In the genomic region with DNA sequence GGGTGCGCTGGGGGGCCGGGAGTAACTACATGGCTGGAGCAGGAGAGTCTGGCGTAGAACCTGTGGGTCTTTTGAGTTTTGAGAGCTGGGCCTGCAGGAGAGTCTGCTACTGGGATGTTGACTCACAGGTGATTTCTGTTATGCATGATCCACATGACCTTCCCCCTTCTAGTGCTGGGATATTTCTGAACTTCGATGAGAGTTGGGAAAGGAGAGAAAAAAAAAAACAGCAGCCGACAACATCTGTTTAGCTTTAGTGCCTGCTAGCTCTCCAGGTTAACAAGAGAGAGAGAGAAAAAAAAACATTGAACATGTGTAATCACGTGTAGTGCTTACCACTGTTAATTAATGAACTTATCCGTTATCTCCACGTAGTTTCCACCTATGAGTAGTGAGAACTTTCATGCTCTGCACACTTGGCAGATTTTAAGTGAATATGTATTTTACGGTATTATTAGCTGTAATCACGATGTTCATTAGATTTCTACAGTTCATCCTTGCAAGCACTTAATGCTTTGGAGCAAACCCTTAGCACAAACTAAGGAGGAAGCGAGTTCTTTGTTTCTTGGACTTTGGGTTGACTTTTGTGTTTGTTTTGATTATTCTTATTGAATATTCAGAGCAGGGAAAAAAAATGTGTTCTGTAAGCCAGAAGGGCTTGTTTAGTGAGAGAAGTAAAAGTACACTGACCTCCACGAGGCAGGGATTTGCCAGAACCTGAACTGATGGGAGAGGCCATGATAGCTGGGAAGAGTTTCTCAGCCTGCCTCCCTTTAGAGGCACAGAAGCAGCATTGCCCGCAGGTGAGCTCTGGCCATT, we compare ENCODE assay signal across 8 mouse cellular contexts. TPM values are rescaled to one million over a fixed set of nuclear protein-coding genes. Genes with fewer than 3 reads are reported as not detected.
DNase-seq lines count a peak whose midpoint lies in the region; ATAC-seq lines count a peak whose summit lies in the region.

No protein-coding gene starts in this region.

- H3K27me3 ChIP-seq in heart, embryonic 10.5 days (ENCODE audit: insufficient read depth, poor library complexity, severe bottlenecking), result no peaks in the 10 kb centered on the region
- H3K27me3 ChIP-seq in forebrain, embryonic 13.5 days, result no peaks in the 10 kb centered on the region
- no peaks in the 10 kb centered on the region for H3K27me3 ChIP-seq in liver, embryonic 15.5 days

- H3K4me1 ChIP-seq in heart, embryonic 10.5 days, result peaks cover 4% of the 10 kb centered on the region; the same call in 1 of the 2 replicates
- H3K4me1 ChIP-seq in forebrain, embryonic 13.5 days, result peaks cover 7% of the 10 kb centered on the region; the same call in 1 of the 2 replicates
- H3K4me1 ChIP-seq in liver, embryonic 15.5 days (replicated peaks), result peaks cover 44% of the 10 kb centered on the region

- peak overlapping the region; percentile 78 for H3K9ac ChIP-seq in forebrain, embryonic 13.5 days
- peak overlapping the region; percentile 78 for H3K9ac ChIP-seq in liver, embryonic 15.5 days

- 29% methylated on average over 13 of the region's 13 CpGs for WGBS in heart, embryonic 10.5 days
- WGBS in forebrain, embryonic 13.5 days, result 32% methylated on average over 13 of the region's 13 CpGs
- WGBS in liver, embryonic 15.5 days (ENCODE audit: insufficient replicate concordance), result 20% methylated on average over 13 of the region's 13 CpGs

- H3K9me3 ChIP-seq in heart, embryonic 10.5 days, result no peaks in the 10 kb centered on the region
- H3K9me3 ChIP-seq in forebrain, embryonic 13.5 days (replicated peaks), result no peaks in the 10 kb centered on the region
- H3K9me3 ChIP-seq in liver, embryonic 15.5 days (replicated peaks), result no peaks in the 10 kb centered on the region

- H3K36me3 ChIP-seq in heart, embryonic 10.5 days, result peaks cover 20% of the 10 kb centered on the region
- H3K36me3 ChIP-seq in forebrain, embryonic 13.5 days (ENCODE audit: poor library complexity, severe bottlenecking), result peaks cover 15% of the 10 kb centered on the region
- H3K36me3 ChIP-seq in liver, embryonic 15.5 days (replicated peaks), result peaks cover 37% of the 10 kb centered on the region

- H3K27ac ChIP-seq in heart, embryonic 10.5 days, result peak overlapping the region; percentile 90
- 0 out of 2 replicates have a peak overlapping the region, but pooled peaks have one; percentile 51 for H3K27ac ChIP-seq in forebrain, embryonic 13.5 days
- peak overlapping the region; percentile 96 for H3K27ac ChIP-seq in liver, embryonic 15.5 days (replicated peaks)

- no peak for DNase-seq in heart, embryonic 10.5 days (ENCODE audit: low spot score)
- DNase-seq in heart, adult 8-10 months (ENCODE audit: low spot score), result no peak
- DNase-seq in cerebellum, adult 11 months, result no peak
- DNase-seq in left cerebral cortex, adult 11 months (ENCODE audit: low spot score), result no peak
- DNase-seq in layer of hippocampus, postnatal 14 days (ENCODE audit: low spot score in 2 of 2), result no peak

- peak overlapping the region; percentile 84 for H3K4me2 ChIP-seq in forebrain, embryonic 13.5 days
- peak overlapping the region; percentile 97 for H3K4me2 ChIP-seq in liver, embryonic 15.5 days

- H3K4me3 ChIP-seq in heart, embryonic 10.5 days, result peak overlapping the region; percentile 76
- H3K4me3 ChIP-seq in forebrain, embryonic 13.5 days, result peak overlapping the region; percentile 62
- peak overlapping the region; percentile 87 for H3K4me3 ChIP-seq in liver, embryonic 15.5 days (replicated peaks)

- ATAC-seq in CD4-positive, CD25-positive, alpha-beta regulatory T cell, adult 4 months, result peak; percentile 5
- ATAC-seq in forebrain, embryonic 13.5 days, result no peak
- no peak; the same call in 1 of the 2 replicates for ATAC-seq in liver, embryonic 15.5 days (ENCODE audit: insufficient read depth)

RNA-seq across cellular contexts. Expression of gene Aldh9a1, which starts 1.0 kb away (rescaled TPM):
- 44.4 and 59.4 TPM in 2 replicates for polyA plus RNA-seq in heart, embryonic 10.5 days (2016; fragmentation: Nextera tagmentation; extraction: Ambion mirVana)
- 10 to 100 TPM; 15.1 to 27.6 (median 20.4) TPM for total RNA-seq in heart, adult 8-10 months (2022)
- 10 to 100 TPM; 70.3 to 93.0 TPM for polyA plus RNA-seq in CD4-positive, CD25-positive, alpha-beta regulatory T cell, adult 4 months (2017; shearing (Covaris generic))
- 23.2 and 24.8 TPM in 2 replicates for polyA plus RNA-seq in forebrain, embryonic 13.5 days (2015; fragmentation: Nextera tagmentation; extraction: Ambion mirVana)
- 72.7 and 75.1 TPM in 2 replicates for polyA plus RNA-seq in liver, embryonic 15.5 days (2015; fragmentation: Nextera tagmentation; extraction: Ambion mirVana)
- total RNA-seq in layer of hippocampus, postnatal 14 days (2021), result 10 to 100 TPM; 19.5 to 22.5 TPM

RNA-seq across cellular contexts. Expression of gene Tmco1, which starts 42.6 kb away (rescaled TPM):
- 79.1 and 88.0 TPM in 2 replicates for polyA plus RNA-seq in heart, embryonic 10.5 days (2016; fragmentation: Nextera tagmentation; extraction: Ambion mirVana)
- total RNA-seq in heart, adult 8-10 months (2022), result 10 to 100 TPM; 92.5 to 99.4 (median 98.8) TPM
- polyA plus RNA-seq in CD4-positive, CD25-positive, alpha-beta regulatory T cell, adult 4 months (2017; shearing (Covaris generic)), result 100 to 1,000 TPM; 102 to 115 TPM
- polyA plus RNA-seq in forebrain, embryonic 13.5 days (2015; fragmentation: Nextera tagmentation; extraction: Ambion mirVana), result 73.7 and 74.1 TPM in 2 replicates
- 55.0 and 55.3 TPM in 2 replicates for polyA plus RNA-seq in liver, embryonic 15.5 days (2015; fragmentation: Nextera tagmentation; extraction: Ambion mirVana)
- total RNA-seq in layer of hippocampus, postnatal 14 days (2021), result 10 to 100 TPM; 43.2 to 48.9 TPM

RNA-seq across cellular contexts. Expression of gene Mgst3, which starts 42.8 kb away (rescaled TPM):
- polyA plus RNA-seq in heart, embryonic 10.5 days (2016; fragmentation: Nextera tagmentation; extraction: Ambion mirVana), result 111 and 149 TPM in 2 replicates
- 100 to 1,000 TPM; 345 to 380 (median 359) TPM for total RNA-seq in heart, adult 8-10 months (2022)
- 1 to 10 TPM; 3.8 to 5.1 TPM for polyA plus RNA-seq in CD4-positive, CD25-positive, alpha-beta regulatory T cell, adult 4 months (2017; shearing (Covaris generic))
- polyA plus RNA-seq in forebrain, embryonic 13.5 days (2015; fragmentation: Nextera tagmentation; extraction: Ambion mirVana), result 59.2 and 59.3 TPM in 2 replicates
- 392 and 404 TPM in 2 replicates for polyA plus RNA-seq in liver, embryonic 15.5 days (2015; fragmentation: Nextera tagmentation; extraction: Ambion mirVana)
- total RNA-seq in layer of hippocampus, postnatal 14 days (2021), result 100 to 1,000 TPM; 113 to 115 TPM
